Mouse (Mus musculus): ENCODE results near the gene Uba52. TPM values are rescaled to one million over a fixed set of nuclear protein-coding genes. Genes with fewer than 3 reads are reported as not detected.

Uba52 gene
- total RNA-seq, 2 experiments from 2014 or later: 777 to 924 TPM

DNA sequence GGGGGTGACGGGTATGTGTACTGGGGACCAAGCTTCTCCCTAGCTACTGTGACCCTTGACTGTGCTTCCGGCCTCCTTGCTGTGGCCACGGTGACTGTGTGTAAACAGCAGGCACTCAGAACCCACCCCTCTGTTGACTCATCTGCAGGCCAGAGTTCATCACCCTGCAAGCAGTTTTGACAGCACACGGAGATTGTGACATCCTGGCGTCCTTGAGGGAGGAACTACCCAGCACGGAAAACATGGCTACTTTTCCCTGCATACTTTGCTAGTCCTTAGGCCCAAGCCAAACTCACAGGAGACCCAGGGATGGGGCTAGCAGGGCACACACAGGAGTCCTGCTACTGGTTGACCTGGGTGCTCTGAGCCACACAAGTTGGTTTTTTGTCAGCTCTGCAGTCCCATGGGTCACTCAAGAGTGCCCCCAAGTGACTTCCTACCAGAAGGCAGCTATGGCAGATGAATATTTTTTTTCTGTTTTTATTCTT, 33.6 kb upstream of the Uba52 start:
- peak; percentile 59 for DNase-seq
- TF ChIP-seq CTCF (IDR thresholded peaks at IDR 0.05): peak; percentile 61
- Histone ChIP-seq H3K27ac (peak overlapping the region; percentile 99), H3K4me3 (peak overlapping the region; percentile 23)
- intact Hi-C loops (cut with DNase I): no loop called here

DNA sequence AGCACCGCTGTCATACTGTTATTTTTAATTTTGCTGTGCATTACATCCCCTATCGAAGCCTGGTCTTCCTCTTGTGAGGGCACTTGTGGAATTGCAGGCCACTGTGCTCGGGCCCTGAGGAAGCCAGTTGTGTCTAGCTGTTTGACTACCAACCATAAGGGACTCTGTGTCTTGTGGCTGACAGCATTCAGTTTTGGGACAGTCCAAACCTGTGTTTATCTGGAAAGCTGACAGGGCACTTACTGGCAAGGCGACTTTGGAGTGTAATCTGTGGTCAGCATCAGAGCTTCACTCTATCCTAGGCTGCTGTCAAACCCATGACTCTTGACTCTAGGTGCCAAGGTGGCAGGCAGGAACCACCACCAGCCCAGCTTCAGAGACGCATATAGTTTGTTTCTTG, 30.5 kb upstream of the Uba52 start:
- Histone ChIP-seq H3K4me3 (peak overlapping the region; percentile 93), H3K27ac (peak overlapping the region; percentile 99)
- DNase-seq: no peak
- 0 out of 2 replicates have a peak, but pooled peaks have one; percentile 12 for TF ChIP-seq CTCF (IDR thresholded peaks at IDR 0.05)
- intact Hi-C loops (cut with DNase I): no loop called here

DNA sequence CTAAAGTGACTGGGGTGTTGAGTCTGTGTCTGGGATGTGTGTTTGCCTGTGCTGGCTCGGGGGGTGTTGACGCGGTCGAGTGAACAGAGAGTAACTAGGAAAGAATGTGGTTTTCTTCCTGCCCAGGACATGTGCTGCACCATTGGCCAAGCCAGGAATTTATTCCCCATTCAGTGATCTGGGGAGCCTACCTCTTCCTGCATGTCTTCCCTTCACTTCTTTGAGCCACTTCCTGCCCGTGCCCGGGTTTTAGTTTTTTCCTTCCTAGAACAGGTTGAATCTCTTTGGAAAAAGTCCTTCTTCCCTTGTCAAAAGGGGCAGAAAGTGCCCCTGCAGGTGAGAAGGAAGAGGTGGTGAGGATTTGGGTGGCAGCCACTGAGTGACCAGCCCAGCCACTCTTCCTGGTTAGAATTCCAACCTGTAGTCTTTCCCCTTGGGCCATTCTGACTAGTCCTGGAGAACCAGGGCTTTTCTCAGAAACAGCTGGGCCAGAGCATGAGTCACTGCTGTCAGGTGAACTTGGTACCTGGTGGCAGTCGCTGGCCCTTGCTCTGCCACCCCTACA, 30.0 kb upstream of the Uba52 start:
- peak; percentile 50 for DNase-seq
- peak overlapping the region; percentile 99 for H3K27ac ChIP-seq

DNA sequence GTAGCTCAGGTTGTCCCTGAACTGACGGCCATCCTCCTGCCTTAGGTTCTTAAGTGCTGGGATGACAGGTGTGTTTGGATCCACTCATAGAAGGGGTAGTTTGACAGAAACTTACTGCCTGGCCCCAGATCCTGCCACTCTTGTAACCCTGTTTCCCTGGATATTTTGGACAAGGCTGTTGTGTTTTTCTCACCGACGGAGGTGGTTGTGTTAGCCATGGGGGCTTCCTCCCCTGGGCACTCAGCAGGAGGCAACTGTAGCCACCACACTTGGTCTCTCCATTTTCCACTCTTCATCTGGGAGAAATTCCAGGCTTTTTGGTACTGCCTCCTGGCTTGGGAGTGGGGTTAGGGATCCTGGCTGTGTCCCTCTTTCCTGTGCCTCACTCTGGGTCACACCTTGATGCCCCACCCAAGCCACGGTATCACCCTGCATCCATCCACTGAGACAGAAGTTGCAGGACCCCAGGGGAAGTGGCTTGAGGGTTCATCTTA, 29.5 kb upstream of the Uba52 start:
- intact Hi-C loops (cut with DNase I): no loop called here
- no peak for TF ChIP-seq CTCF (IDR thresholded peaks at IDR 0.05)
- Histone ChIP-seq H3K4me3 (peak overlapping the region; percentile 93), H3K27ac (peak overlapping the region; percentile 99)
- no peak for DNase-seq

More for the DNA sequence above, 30.0 kb upstream of the Uba52 start:
- intact Hi-C loops (cut with DNase I): no loop called here
- H3K4me3 ChIP-seq: peak overlapping the region; percentile 93
- TF ChIP-seq CTCF (IDR thresholded peaks at IDR 0.05): no peak

DNA sequence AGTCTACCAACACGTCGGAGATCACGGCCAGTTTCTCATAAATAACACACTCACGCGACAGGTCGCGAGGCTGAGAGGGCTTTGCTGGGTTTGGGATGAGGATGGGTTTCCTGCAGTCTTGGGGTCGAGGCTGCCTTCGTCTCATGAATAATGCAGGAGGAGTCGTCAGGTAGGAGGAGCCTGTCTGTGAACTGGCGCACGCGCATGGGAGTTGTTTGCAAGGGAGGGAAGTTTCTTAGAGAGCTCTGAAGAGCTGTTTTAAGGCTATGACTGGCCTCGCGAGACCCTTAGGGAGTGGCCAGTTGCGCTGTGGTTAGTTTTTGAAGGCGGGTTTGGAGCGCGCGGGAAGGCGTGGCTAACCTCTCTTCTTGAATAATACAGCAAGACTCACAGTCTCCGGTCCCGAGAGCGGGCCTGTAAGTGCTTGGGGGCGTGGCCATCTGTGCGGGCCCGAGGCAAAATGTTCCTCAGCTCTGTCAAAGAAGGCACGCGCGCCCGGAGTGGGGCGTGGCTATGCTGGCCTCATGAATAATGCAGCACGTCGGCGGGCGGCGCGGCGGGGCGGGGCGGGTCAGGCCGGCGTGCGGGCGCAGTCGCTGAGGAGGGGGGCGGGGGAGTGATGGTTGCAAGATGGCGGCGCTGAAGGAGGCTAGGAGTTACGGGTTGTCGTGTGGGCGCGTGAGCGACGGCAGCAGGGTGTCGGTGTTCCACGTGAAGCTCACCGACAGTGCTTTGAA, 28.6 kb upstream of the Uba52 start, which contains the start of gene Ell:
Gene Ell (plus strand): TSS at position 381 of the 737 bp plus-strand sequence.
- peak within 1 kb of the TSS; percentile 99 for H3K27ac ChIP-seq
- no peak for TF ChIP-seq CTCF (IDR thresholded peaks at IDR 0.05)
- peak within 1 kb of the TSS; percentile 93 for H3K4me3 ChIP-seq
- intact Hi-C loops (cut with DNase I): loop anchor here (2.0 kb wide), 1 partner anchor 16 kb away; no protein-coding TSS in a partner anchor
- DNase-seq: peak; percentile 100

DNA sequence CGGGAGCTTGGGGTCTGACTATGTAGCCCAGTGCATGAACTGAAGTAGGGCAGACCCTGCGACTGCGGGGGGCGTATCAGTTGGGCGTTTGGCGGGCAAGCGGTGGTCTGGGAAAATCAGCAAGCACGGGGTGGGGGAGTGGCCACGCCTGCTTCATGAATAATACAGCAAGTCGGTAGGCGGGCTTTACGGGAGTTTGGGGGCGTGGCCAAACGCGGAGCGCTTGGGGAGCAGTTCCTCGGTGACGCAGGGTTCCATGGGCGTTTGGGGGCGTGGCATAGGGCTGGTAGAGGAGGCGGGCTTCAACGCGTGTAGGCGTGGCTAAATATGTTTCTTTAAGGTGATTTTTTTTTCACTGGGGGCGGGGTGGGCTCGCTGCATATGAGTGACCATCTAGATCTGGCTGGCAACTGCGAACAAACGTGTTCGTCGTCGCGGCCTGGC, 28.1 kb upstream of the Uba52 start:
- peak overlapping the region; percentile 93 for H3K4me3 ChIP-seq
- no peak for TF ChIP-seq CTCF (IDR thresholded peaks at IDR 0.05)
- H3K27ac ChIP-seq: peak overlapping the region; percentile 99
- intact Hi-C loops (cut with DNase I): loop anchor here (2.0 kb wide), 1 partner anchor 16 kb away; no protein-coding TSS in a partner anchor
- peak; percentile 100 for DNase-seq

DNA sequence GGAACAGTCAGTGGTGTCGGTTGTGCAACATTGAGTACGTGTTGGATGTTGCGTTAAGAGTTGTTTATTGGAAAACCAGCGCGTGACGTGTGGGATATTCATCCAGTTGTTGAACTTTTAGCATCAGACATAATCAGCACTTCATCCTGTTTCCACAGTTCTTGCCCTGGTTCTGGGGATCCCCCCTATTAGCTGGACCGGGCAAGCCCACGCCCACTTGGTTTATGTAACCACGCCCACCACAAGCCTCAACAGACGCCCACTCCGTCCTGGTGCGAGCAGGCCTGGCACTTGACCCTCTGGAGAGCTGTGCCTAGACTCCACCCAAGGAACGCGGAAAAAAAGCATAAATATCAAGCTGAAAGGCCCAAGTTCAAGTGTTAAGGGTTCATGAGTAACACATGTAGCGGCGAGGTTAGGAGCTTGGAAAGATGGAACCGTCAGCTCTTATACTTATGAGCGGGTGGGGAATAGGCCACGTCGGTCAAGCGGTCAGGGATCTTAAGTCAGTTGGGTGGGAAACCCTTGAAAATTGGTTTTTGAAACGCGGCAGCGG, 27.5 kb upstream of the Uba52 start:
- Histone ChIP-seq H3K27ac (peak overlapping the region; percentile 99), H3K4me3 (peak overlapping the region; percentile 93)
- DNase-seq: peak; percentile 75
- intact Hi-C loops (cut with DNase I): loop anchor here (2.0 kb wide), 1 partner anchor 15 kb away; no protein-coding TSS in a partner anchor
- no peak for TF ChIP-seq CTCF (IDR thresholded peaks at IDR 0.05)

DNA sequence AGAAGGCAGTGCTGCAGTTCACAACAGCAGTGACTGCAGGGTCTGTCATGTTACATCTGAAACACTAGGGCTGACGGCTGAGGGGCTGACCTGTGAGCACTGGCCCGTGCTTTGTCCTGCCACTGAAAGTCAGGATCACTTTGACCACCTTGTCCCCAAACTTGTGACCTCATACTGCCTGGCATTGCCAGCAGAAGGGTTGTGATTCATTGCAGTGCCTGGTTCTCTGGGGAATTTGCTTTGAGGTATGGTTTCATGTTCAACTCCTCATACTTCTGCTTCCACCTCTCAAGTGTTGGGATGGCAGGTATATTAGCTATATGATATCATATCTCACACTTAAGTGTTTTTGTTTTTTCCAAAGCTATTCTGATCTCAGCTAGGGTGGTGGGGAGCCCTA, 25.1 kb upstream of the Uba52 start:
- intact Hi-C loops (cut with DNase I): no loop called here
- TF ChIP-seq CTCF (IDR thresholded peaks at IDR 0.05): no peak
- Histone ChIP-seq H3K4me3 (no peak overlapping the region), H3K27ac (no peak overlapping the region)
- DNase-seq: no peak

DNA sequence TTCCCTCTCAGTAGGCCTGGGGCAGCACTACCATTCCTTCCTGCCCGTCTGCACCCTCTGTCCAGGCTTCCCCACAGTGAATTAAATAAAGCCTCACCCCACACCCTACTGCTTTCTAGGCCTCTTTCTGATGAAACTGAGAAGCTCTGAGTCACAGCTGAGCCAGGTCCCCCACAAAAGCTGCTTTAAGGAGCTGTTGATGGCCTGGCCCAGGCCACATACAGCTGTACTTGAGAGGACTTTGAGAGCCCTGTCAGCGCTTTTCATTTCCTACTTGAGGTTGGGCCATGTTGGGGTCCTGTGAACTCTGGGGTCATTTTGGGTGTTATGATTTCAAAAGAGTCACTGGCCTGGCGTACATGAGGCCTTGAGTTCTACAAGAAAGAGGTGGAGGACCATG, 24.6 kb upstream of the Uba52 start:
- intact Hi-C loops (cut with DNase I): no loop called here
- no peak for DNase-seq
- Histone ChIP-seq H3K27ac (no peak overlapping the region), H3K4me3 (no peak overlapping the region)
- TF ChIP-seq CTCF (IDR thresholded peaks at IDR 0.05): no peak

DNA sequence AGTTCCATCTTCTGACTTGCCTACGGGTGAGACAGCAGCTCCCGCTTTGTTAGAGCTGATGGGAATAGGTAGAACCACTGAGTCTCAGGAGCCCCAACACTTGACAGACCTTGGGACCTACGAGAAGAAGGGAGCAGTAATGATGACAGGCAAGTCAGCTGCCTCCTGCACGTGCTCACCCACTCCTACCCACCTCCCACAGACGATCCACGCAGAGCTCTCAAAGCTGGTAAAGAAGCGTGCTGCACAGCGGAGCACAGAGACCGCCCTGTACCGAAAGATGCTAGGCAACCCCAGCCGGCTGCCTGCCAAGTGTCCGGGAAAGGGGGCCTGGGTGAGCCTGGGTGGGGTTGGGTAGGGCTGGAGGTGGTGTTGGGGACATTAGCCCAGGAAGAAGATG, 23.7 kb upstream of the Uba52 start:
- TF ChIP-seq CTCF (IDR thresholded peaks at IDR 0.05): no peak
- intact Hi-C loops (cut with DNase I): no loop called here
- Histone ChIP-seq H3K27ac (no peak overlapping the region), H3K4me3 (no peak overlapping the region)
- no peak for DNase-seq

DNA sequence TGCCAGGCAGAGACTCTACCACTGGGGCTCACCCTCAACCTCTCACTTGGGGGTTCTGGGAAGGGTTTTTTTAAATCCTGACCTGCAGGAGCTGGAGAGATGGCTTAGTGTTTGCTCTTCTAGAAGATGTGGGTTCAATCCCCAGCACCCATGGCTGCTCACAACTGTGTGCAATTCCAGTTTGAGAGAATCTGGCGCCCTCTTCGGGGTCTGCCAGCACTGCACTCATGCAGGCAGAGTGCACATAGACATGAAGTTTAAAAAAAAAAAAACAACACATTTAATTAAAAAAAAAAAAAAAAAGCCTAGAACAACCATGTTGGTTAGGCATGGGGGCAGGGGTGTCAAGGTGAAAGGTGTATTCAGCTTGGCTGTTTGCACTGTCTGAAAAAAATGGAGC, 19.7 kb upstream of the Uba52 start:
- H3K27ac ChIP-seq: no peak overlapping the region
- no peak for DNase-seq
- no peak overlapping the region for H3K4me3 ChIP-seq
- intact Hi-C loops (cut with DNase I): no loop called here
- no peak for TF ChIP-seq CTCF (IDR thresholded peaks at IDR 0.05)

DNA sequence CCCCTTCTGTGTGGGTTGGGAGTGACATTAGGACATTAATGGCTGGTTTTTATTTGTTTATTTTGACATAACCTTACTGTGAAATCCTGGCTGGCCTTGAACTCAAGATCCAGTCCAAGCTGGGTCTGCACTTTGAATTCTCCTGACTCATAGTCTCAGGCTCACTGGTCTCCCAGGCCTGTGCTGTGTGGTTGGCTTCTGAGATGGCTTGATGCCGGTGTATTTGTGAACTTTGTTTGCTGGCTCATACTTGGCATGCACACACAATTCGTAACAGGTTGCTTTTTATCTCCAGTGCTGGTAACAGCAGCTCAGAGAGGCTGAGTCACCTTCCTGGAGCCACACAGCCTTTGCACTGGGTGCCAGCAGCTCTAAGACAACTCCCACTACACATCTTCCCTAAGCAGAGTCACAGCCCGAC, 19.1 kb upstream of the Uba52 start:
- intact Hi-C loops (cut with DNase I): no loop called here
- H3K27ac ChIP-seq: no peak overlapping the region
- no peak overlapping the region for H3K4me3 ChIP-seq
- no peak for DNase-seq
- TF ChIP-seq CTCF (IDR thresholded peaks at IDR 0.05): no peak

DNA sequence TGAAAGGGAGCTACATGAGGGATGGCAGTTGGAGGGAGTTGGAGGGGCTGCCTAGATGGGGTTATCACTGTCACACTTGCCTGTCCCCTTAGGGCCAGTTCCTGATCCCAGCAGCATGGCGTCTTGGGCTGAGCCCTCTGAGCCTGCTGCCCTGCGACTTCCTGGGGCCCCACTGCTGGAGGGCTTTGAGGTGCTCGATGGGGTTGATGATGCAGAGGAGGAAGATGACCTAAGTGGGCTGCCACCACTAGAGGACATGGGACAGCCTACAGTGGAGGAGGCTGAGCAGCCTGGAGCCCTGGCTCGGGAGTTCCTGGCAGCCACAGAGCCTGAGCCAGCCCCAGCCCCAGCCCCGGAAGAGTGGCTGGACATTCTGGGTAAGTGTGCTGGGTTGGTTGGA, 18.7 kb upstream of the Uba52 start:
- Histone ChIP-seq H3K27ac (no peak overlapping the region), H3K4me3 (no peak overlapping the region)
- no peak for DNase-seq
- TF ChIP-seq CTCF (IDR thresholded peaks at IDR 0.05): no peak
- intact Hi-C loops (cut with DNase I): no loop called here
